Mouse (Mus musculus) midbrain, embryonic 12.5 days (tissue): ENCODE measurements around the gene Taf3. TPM values are rescaled to one million over a fixed set of nuclear protein-coding genes. Genes with fewer than 3 reads are reported as not detected.

Experiments
- ATAC-seq: fragments of 200-750 bp; cut with Nextera tagmentation; 2 replicates; pipeline ENCODE4 v1.8.0; 2017; ENCODE audit warnings: low read depth, moderate TSS enrichment, moderate library complexity; ENCODE audit not compliant: low FRiP score
- H3K27ac ChIP-seq: fragments of 300-500 bp; sonication (generic); replicated peaks from 2 replicates; pipeline ENCODE4 v1.5.1; 2016; ENCODE audit warnings: mild to moderate bottlenecking
- H3K27me3 ChIP-seq: fragments of 300-500 bp; sonication (generic); 2 replicates; pipeline ENCODE4 v1.6.1; 2016; ENCODE audit warnings: mild to moderate bottlenecking
- H3K36me3 ChIP-seq: fragments of 300-500 bp; sonication (generic); 2 replicates; pipeline ENCODE4 v1.6.1; 2016
- H3K4me1 ChIP-seq: fragments of 300-500 bp; sonication (generic); 2 replicates; pipeline ENCODE4 v1.6.1; 2016
- H3K4me2 ChIP-seq: fragments of 300-500 bp; sonication (generic); replicated peaks from 2 replicates; pipeline ENCODE4 v1.6.1; 2016; ENCODE audit warnings: mild to moderate bottlenecking, moderate library complexity
- H3K4me3 ChIP-seq: fragments of 300-500 bp; sonication (generic); 2 replicates; pipeline ENCODE4 v1.5.1; 2016; ENCODE audit warnings: mild to moderate bottlenecking
- H3K9ac ChIP-seq: fragments of 300-500 bp; sonication (generic); replicated peaks from 2 replicates; pipeline ENCODE4 v1.6.1; 2016; ENCODE audit warnings: mild to moderate bottlenecking, moderate library complexity
- H3K9me3 ChIP-seq: fragments of 300-500 bp; sonication (generic); 2 replicates; pipeline ENCODE4 v1.6.1; 2016; ENCODE audit warnings: mild to moderate bottlenecking
- WGBS: fragments of 180-500 bp; shearing (Covaris S2); methylation state at CpG from one replicate; pipeline ENCODE4 v1.1.7; 2016; 5-methylcytosine and 5-hydroxymethylcytosine counted together
- polyA plus RNA-seq: library from polyadenylated mRNA; unstranded; fragments of >200 nt; fragmentation: Nextera tagmentation; extraction: Ambion mirVana; gene quantifications from 2 replicates; pipeline ENCODE4 v1.2.1, GENCODE M21; 2016

Gene Taf3
- polyA plus RNA-seq, 1 experiment from 2014 or later = 18.1 TPM

GRCm38 (mm10) chr2:9894836-9895593 lies 153.4 kb downstream of the Taf3 start:
- no peak for ATAC-seq
- Histone ChIP-seq H3K9me3 (no peaks in the 10 kb centered on the region), H3K27me3 (peaks cover 93% of the 10 kb centered on the region), H3K4me3 (no peak overlapping the region), H3K9ac (no peak overlapping the region), H3K4me2 (peak overlapping the region; percentile 38; the same call in 1 of the 2 replicates), H3K4me1 (peaks cover 8% of the 10 kb centered on the region; the same call in 1 of the 2 replicates), H3K36me3 (no peaks in the 10 kb centered on the region), H3K27ac (peak overlapping the region; percentile 30; the same call in 1 of the 2 replicates)
- WGBS = under 1% methylated on average over 19 of the region's 19 CpGs

GRCm38 (mm10) chr2:9893272-9893953 lies 155.0 kb downstream of the Taf3 start:
- H3K9me3 ChIP-seq = no peaks in the 10 kb centered on the region
- H3K4me3 ChIP-seq = no peak overlapping the region
- H3K27ac ChIP-seq = no peak overlapping the region
- no peak overlapping the region for H3K4me2 ChIP-seq
- peaks cover 16% of the 10 kb centered on the region for H3K4me1 ChIP-seq
- ATAC-seq = peak; percentile 28; the same call in 1 of the 2 replicates
- peaks cover 93% of the 10 kb centered on the region for H3K27me3 ChIP-seq
- no peak overlapping the region for H3K9ac ChIP-seq
- under 1% methylated on average over 6 of the region's 6 CpGs for WGBS
- H3K36me3 ChIP-seq = no peaks in the 10 kb centered on the region

GRCm38 (mm10) chr2:9892541-9892940 lies 155.9 kb downstream of the Taf3 start:
- H3K4me2 ChIP-seq = no peak overlapping the region
- no peak for ATAC-seq
- no peak overlapping the region for H3K4me3 ChIP-seq
- WGBS = 7% methylated on average over 7 of the region's 7 CpGs
- H3K27ac ChIP-seq = no peak overlapping the region
- H3K9ac ChIP-seq = no peak overlapping the region
- peaks cover 93% of the 10 kb centered on the region for H3K27me3 ChIP-seq
- peaks cover 16% of the 10 kb centered on the region for H3K4me1 ChIP-seq
- no peaks in the 10 kb centered on the region for H3K9me3 ChIP-seq
- H3K36me3 ChIP-seq = no peaks in the 10 kb centered on the region

- peaks cover 13% of the 10 kb centered on the region for H3K4me1 ChIP-seq
- no peak overlapping the region for H3K4me3 ChIP-seq
- no peak overlapping the region for H3K27ac ChIP-seq
- no peak overlapping the region for H3K9ac ChIP-seq
- peaks cover 93% of the 10 kb centered on the region for H3K27me3 ChIP-seq
- WGBS = 4% methylated on average over 5 of the region's 5 CpGs
- no peak overlapping the region for H3K4me2 ChIP-seq
- no peak for ATAC-seq
- no peaks in the 10 kb centered on the region for H3K36me3 ChIP-seq
- H3K9me3 ChIP-seq = no peaks in the 10 kb centered on the region
Observed at GRCm38 (mm10) chr2:9890906-9891305, 157.5 kb downstream of the Taf3 start.

GRCm38 (mm10) chr2:9890251-9890650 lies 158.1 kb downstream of the Taf3 start:
- peaks cover 93% of the 10 kb centered on the region for H3K27me3 ChIP-seq
- no peaks in the 10 kb centered on the region for H3K9me3 ChIP-seq
- H3K36me3 ChIP-seq = no peaks in the 10 kb centered on the region
- peaks cover 13% of the 10 kb centered on the region for H3K4me1 ChIP-seq
- H3K9ac ChIP-seq = no peak overlapping the region
- ATAC-seq = no peak
- no peak overlapping the region for H3K27ac ChIP-seq
- H3K4me2 ChIP-seq = peak overlapping the region; percentile 29; the same call in 1 of the 2 replicates
- 3% methylated on average over 8 of the region's 8 CpGs for WGBS
- no peak overlapping the region for H3K4me3 ChIP-seq

GRCm38 (mm10) chr2:9889651-9890183 lies 158.7 kb downstream of the Taf3 start, which contains the start of gene Gata3:
Gata3 (minus strand) TSS chr2:9890034.
- ATAC-seq = no peak
- Histone ChIP-seq H3K4me2 (peak within 1 kb of the TSS; percentile 29), H3K36me3 (no peaks in the 10 kb centered on the region), H3K9ac (no peak within 1 kb of the TSS), H3K4me3 (peak within 1 kb of the TSS; percentile 27), H3K4me1 (peaks cover 13% of the 10 kb centered on the region), H3K27me3 (peaks cover 93% of the 10 kb centered on the region), H3K27ac (peak within 1 kb of the TSS; percentile 35; the same call in 1 of the 2 replicates), H3K9me3 (no peaks in the 10 kb centered on the region)
- WGBS = under 1% methylated on average over 23 of the region's 23 CpGs

- under 1% methylated on average over 30 of the region's 30 CpGs for WGBS
- H3K36me3 ChIP-seq = no peaks in the 10 kb centered on the region
- peaks cover 93% of the 10 kb centered on the region for H3K27me3 ChIP-seq
- ATAC-seq = peak; percentile 70
- peak within 1 kb of the TSS; percentile 29 for H3K4me2 ChIP-seq
- peak within 1 kb of the TSS; percentile 35; the same call in 1 of the 2 replicates for H3K27ac ChIP-seq
- H3K9ac ChIP-seq = no peak within 1 kb of the TSS
- H3K4me3 ChIP-seq = peak within 1 kb of the TSS; percentile 27
- H3K9me3 ChIP-seq = no peaks in the 10 kb centered on the region
- H3K4me1 ChIP-seq = peaks cover 15% of the 10 kb centered on the region
Observed at GRCm38 (mm10) chr2:9888913-9889650, 159.3 kb downstream of the Taf3 start, which contains the start of gene 9230102O04Rik. 9230102O04Rik (minus strand) TSS chr2:9889540.

GRCm38 (mm10) chr2:9887636-9888035 lies 160.8 kb downstream of the Taf3 start:
- Histone ChIP-seq H3K4me2 (peak overlapping the region; percentile 29; the same call in 1 of the 2 replicates), H3K27me3 (peaks cover 93% of the 10 kb centered on the region), H3K9me3 (no peaks in the 10 kb centered on the region), H3K27ac (peak overlapping the region; percentile 60), H3K4me3 (peak overlapping the region; percentile 51), H3K9ac (peak overlapping the region; percentile 57; the same call in 1 of the 2 replicates), H3K4me1 (peaks cover 15% of the 10 kb centered on the region), H3K36me3 (no peaks in the 10 kb centered on the region)
- WGBS = 1% methylated on average over 7 of the region's 7 CpGs
- ATAC-seq = no peak

- Histone ChIP-seq H3K27ac (peak overlapping the region; percentile 60), H3K4me3 (peak overlapping the region; percentile 51)
Observed at GRCm38 (mm10) chr2:9886921-9887610, 161.3 kb downstream of the Taf3 start.

GRCm38 (mm10) chr2:9886031-9886430 lies 162.4 kb downstream of the Taf3 start:
- Histone ChIP-seq H3K4me2 (peak overlapping the region; percentile 33), H3K4me3 (peak overlapping the region; percentile 51), H3K36me3 (no peaks in the 10 kb centered on the region), H3K9ac (peak overlapping the region; percentile 57), H3K4me1 (peaks cover 30% of the 10 kb centered on the region), H3K9me3 (no peaks in the 10 kb centered on the region), H3K27ac (peak overlapping the region; percentile 76), H3K27me3 (peaks cover 100% of the 10 kb centered on the region)
- 6% methylated on average over 3 of the region's 3 CpGs for WGBS
- no peak for ATAC-seq

More at GRCm38 (mm10) chr2:9886921-9887610, 161.3 kb downstream of the Taf3 start:
- H3K36me3 ChIP-seq = no peaks in the 10 kb centered on the region
- H3K9me3 ChIP-seq = no peaks in the 10 kb centered on the region
- peak overlapping the region; percentile 57 for H3K9ac ChIP-seq
- H3K27me3 ChIP-seq = peaks cover 97% of the 10 kb centered on the region
- H3K4me2 ChIP-seq = no peak overlapping the region
- no peak for ATAC-seq
- WGBS = 5% methylated on average over 7 of the region's 7 CpGs
- peaks cover 21% of the 10 kb centered on the region for H3K4me1 ChIP-seq
